Mouse (Mus musculus) liver, adult 2 months (tissue): ENCODE results near the gene Rgs7.

Experiments used
- CTCF ChIP-seq: fragments of 200-500 bp; IDR thresholded peaks from 2 replicates; pipeline ENCODE4 v1.5.1; 2011; ENCODE audit warnings: low read depth, low read length, control low read depth
- POLR2A ChIP-seq: fragments of 200-500 bp; IDR thresholded peaks from 2 replicates; pipeline ENCODE4 v1.6.1; 2011; ENCODE audit warnings: low read length, control low read depth; ENCODE audit not compliant: insufficient read depth; ENCODE audit errors: extremely low read depth

DNA sequence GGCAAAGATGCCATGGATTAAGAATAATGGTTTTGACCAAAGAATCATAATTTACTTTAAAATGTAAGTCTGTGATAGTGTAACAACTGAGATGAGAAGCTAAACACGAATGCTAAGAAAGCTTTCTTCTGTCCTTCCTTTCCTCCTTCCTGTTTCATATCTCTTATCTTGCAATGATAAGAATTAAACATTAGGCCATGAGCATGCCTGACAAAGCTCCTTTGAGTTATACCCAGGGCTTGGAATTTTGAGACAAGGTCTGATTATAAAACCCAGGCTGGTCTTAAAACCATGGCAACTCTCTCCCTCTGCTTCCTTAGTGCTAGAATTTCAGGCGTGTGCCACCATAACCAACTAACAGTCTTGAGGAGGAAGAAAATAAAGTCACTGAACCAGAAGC lies 22.2 kb upstream of the Rgs7 start:
- TF ChIP-seq CTCF (no peak), POLR2A (no peak)
